Mouse (Mus musculus) urinary bladder, adult 2 months (tissue): ENCODE results near the gene Grn. TPM values are rescaled to one million over a fixed set of nuclear protein-coding genes. Genes with fewer than 3 reads are reported as not detected.

Experiments
- DNase-seq: peaks from one replicate; pipeline ENCODE4 v3.0.0; 2022; ENCODE audit warnings: low spot score
- polyA plus RNA-seq: library from polyadenylated mRNA; depleted of rRNA; stranded (reverse); fragments of >200 nt; gene quantifications from 2 replicates; pipeline ENCODE4 v1.2.3, GENCODE M21; 2012

The Grn gene
- polyA plus RNA-seq, 1 experiment, result 190 TPM

- DNase-seq, result no peak
Observed at GRCm38 (mm10) chr11:102441434-102441833, 11.3 kb downstream of the Grn start.

GRCm38 (mm10) chr11:102442089-102442488 is 12.0 kb downstream of the Grn start:
- DNase-seq, result no peak

- DNase-seq, result no peak
Observed at GRCm38 (mm10) chr11:102443740-102444139, 13.6 kb downstream of the Grn start.

GRCm38 (mm10) chr11:102444321-102444720 is 14.2 kb downstream of the Grn start:
- DNase-seq, result no peak

DNA sequence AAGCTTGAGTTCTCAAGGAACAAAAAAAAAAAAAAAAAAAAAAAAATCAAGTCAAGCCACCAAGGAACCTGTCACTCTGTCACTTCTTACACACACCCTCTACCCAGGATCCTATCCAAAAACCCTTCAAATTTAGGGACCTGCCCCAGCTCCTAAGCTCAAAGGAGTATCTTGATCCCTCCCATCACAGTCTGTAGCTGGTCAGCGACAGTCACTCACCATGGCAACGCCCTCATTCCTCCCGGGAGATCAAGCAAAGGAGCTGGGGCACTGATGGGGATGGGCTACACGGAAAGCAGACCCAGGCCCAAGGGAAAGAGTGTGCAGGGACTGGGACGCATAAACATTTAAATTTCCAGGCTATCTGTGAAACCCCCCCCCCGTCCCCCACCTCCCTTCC is 14.7 kb downstream of the Grn start:
- DNase-seq, result no peak

DNA sequence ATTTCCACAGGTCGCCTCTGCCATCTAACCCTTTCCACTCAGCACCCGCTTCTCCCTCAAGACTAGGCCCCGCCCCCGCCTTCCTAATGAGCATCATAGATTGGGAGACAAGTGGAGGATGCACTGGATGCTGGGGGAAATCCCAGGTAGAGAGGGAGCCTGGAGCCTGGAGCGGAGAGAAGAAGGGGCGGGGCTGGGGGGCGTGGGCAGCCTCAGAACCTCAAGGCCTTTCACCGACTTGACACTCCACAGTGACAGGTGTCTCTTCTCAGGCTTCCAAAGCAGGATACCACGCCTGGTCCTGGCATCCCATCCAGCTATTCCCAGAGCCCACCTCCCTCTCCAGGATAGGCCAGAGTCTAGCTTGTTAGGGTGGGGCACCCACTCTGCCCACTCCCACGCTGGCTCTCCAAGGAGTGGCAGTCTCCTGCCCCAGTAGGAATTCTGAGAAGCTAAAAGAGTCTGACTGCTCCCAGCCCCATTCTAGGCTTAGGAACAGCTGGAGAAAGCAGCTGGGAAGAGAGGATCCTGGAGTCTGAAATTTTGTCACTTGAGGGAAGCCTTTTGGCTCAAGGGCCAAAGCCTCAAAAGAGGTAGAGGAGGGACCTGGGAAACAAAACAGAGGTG is 15.3 kb downstream of the Grn start:
- DNase-seq, result no peak

DNA sequence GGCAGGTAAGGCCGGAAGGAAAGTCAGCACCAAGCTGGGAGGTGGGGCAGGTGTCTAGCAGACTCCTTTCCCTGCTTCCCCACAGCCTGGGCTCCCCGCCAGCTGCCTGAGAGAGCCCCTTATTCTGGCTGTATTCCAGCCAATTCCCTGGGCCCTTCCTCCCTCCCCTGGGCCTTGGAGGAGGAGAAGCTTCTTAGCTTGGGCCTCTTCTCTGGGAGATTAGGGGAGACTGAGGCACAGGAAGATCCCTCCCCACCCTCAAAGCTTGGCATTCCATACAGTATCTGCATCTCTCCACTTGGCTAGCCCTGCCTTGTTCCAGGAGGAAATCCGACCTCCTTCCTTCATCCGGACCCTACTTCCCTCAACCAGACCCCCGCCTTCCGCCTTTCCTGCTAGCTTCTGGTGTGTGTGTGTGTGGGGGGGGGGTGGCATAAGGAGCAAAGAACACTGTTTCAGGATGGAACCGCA is 15.8 kb downstream of the Grn start:
- DNase-seq, result no peak

DNA sequence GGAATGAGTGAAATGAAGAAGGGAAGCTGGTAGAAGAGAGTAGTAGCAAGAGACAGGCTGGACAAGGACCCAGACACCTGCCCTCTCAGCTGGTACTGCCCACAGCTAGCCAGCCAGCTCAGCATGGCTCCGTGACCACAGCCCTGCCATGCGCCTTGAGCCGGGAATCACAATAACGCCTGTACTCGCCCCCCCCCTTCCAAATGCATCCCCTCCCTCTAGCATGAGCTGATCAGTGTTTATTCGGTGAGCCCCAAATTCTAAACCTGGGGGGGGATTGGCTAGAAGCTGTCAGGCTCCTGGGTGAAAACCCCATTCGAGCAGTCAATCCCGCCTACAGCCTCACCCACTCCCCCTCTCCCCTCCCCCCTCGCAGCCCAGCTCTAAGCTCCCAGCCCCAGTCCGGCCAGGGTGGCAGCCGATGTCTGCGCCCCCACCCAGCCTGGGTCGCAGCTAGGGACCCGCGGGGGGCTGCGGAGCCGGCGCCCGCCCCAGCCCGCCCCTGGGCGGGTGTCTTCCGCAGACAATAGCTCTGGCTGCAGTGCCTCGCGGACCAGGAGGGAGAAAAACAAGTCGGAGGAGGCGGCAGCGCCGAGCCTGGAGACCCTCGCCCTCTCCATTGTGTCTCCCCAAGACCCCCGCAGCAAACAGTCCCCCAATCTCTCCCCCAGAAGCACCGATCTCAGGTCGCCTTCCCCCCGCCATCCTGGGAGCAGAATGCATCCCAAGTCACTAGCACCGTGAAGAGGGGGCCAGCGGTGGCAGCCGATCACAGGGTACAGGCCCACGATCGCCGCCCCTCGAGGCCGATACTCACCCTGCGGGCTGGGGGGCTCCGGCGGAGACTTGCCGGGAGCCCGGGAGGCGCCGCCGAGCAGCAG is 16.7 kb downstream of the Grn start:
- DNase-seq, result no peak

DNA sequence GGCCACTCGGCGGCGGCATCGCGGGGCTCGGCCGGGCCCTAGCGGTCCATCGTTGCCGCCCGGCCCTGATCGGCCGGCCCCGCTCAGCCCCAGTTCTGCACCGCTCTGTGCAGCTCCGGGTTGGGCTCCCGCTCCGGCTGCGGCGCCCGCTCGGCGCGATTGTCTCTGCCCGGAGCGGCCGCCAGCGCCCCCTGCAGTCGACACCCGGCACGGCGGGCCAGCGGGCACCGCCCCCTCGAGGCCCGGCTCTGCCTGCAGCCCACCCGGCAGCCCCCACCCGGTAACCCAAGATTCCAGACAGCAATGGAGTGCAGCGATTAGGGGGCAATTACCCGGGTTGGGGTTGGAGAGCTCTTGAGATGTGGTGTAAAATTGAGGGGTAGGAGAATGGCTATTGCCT is 17.4 kb downstream of the Grn start, which contains the start of gene Fam171a2:
Gene Fam171a2 (minus strand): TSS at position 186 of the 400 bp plus-strand sequence.
- DNase-seq, result peak; percentile 75

DNA sequence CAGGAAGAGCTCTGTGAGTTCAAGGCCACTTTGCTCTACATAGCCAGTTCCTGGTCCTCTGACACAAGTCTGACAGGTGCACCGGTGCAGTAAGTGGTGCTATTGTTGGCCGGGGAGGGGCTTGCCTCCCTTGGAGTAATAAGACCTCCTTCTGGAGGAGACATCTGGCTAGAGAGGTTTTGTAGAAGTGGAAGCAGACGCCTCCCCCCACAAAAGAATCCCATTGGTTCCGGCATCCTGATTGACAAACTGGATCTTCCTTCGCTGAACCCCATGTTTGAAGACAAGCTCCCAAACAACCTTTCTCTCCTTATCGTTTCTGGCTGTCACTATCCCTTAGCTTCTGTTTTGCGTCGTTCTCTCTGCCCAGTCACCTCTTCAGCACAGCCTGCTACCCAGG is 18.2 kb downstream of the Grn start:
- no peak for DNase-seq

DNA sequence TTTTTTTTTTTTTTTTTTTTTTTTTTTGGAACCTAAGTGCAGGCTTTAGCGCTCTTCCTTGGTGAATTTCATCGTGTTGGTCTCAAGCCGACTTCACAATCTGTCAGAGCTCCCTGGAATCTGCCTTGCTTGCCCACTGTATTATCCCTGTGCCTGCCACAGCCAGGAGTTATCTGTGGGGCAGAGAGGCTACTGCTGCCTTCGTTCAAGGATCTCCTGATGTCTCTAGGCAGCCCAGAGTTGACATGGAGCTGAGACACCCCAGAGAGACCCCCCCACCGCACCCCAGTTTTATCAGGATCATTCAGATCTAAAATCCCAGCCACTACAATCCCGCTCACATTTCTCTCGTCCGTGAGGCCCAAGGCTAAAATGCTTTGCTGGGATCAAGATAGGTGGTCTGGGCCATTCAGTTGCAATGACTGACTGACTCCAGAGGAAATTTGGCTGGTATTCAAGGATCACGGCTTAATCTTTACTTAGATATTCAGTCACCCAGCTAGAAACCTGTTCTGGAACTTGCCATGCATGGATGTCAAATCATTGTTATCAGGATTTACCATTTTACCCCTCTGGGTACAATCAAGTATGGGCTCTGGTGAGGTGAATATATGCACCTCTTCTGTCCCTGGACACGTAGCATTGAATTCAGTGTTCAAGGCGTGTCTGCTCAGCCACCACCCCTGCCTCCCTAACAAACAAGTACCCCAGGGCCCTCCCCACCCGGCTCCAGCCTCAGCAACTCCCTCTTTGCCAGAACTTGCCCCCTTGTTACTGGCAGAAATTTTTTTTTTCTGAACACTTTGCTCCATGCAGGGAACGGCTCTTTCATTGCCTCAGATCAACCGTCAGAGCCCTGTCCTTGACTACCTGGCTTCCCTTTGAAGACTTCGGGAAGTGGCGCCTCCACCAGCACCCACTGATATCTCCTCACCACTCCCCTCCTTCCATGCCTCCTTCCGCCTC is 19.2 kb downstream of the Grn start:
- no peak for DNase-seq

DNA sequence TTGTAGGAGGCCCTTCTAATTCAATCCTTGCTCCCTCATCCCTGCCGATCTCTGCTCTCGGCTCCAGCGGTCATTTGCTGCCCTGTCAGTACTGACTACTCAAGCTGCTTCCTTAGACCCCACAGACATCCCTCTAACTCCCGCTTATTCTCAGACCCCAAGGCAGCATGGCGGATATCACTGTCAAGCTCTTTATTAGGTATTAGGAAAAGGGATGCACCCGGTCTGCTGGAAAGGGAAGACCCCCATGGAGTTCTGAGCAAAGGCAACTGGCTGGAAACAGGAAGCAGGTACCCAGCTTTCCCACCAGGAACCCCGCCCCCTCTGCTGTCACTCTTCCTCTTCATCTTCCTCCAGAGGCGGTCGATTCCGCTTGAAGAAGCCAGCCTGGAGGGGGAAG is 23.0 kb downstream of the Grn start:
- no peak for DNase-seq

- DNase-seq, result peak; percentile 60
Observed at GRCm38 (mm10) chr11:102455740-102456396, 25.8 kb downstream of the Grn start.

DNA sequence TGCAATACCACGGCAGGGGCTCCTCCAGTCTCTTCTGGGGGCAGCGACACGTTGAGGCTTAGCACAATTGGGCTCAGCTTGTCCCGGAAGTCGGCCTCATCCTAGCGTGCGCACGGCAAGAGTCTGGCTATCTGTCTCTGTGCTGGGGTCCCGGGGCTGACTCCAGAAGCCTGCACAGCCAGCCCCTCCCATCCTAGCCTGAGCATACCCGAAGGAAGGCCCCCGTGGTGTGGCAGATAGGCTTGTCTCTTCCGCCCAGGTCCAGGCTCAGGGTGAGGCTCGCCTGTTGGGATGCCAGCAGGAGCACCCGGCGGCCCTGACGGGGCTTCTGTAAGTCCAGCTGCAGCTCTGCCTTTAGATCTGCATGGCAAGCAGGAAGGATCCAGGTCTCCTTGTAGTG is 30.4 kb downstream of the Grn start:
- DNase-seq, result no peak

DNA sequence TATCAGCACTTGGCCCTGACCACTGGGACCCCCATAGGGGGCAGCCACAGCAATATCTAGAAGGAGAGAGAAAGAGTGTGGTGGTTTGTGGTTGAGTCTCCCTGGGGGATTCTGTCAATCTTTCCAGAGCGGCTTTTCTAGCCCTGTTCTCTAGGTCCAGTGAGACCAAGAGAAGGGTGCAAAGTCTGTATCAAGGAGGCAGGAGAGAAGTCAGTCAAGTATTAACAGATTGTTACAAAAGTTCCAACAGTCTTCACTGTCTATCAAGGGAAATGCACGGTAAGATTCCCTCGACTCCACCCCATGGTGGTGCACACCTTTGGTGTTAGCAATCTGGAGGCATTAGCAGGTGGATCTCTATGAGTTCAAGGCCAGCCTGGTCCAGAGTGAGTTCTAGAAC is 31.6 kb downstream of the Grn start:
- DNase-seq, result no peak

DNA sequence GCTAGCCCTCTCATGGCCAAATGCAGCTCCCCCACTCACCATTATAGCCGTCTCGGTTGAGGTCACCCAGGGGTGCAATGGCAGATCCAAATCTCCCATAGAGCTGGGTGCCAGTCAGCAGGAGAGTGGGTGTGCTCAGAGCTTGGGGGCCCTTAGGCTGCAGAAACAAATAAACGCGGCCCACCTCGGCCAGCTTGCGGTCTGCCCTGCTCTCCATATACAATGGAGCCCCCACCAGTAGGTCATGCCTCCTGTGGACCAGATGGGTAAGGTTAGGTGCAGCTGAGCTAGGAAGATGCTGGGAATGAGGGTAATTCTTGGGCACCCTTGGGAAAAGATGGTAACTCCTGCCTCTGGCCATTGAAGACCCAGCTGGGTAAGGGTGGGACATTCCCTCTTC is 34.8 kb downstream of the Grn start:
- DNase-seq, result no peak

- no peak for DNase-seq
Observed at GRCm38 (mm10) chr11:102465713-102466436, 35.8 kb downstream of the Grn start.

- peak; percentile 90 for DNase-seq
Observed at GRCm38 (mm10) chr11:102467041-102467631, 37.0 kb downstream of the Grn start.

- no peak for DNase-seq
Observed at GRCm38 (mm10) chr11:102469648-102470357, 39.7 kb downstream of the Grn start, which contains the start of gene Itga2b. Itga2b (minus strand) TSS chr11:102470122.

GRCm38 (mm10) chr11:102475027-102475426 is 44.9 kb downstream of the Grn start:
- DNase-seq, result no peak
